Mouse (Mus musculus): ENCODE results near the gene Ublcp1. TPM values are rescaled to one million over a fixed set of nuclear protein-coding genes. Genes with fewer than 3 reads are reported as not detected.

The Ublcp1 gene
- polyA plus RNA-seq, 1 experiment = 17.7 TPM

- no peak overlapping the region for H3ac ChIP-seq (ENCODE audit: control insufficient read depth, insufficient read length, low read depth)
- no peak overlapping the region for H3K4me3 ChIP-seq (ENCODE audit: insufficient read depth, poor library complexity, severe bottlenecking)
- no peak for TF ChIP-seq FOSL1 (IDR thresholded peaks at IDR 0.05; ENCODE audit: insufficient read depth, low read length, poor library complexity, severe bottlenecking)
- no peaks in the 10 kb centered on the region for H3K79me2 ChIP-seq (ENCODE audit: control insufficient read depth, insufficient read depth)
- no peaks in the 10 kb centered on the region for H3K79me3 ChIP-seq (ENCODE audit: low read depth)
- no peaks in the 10 kb centered on the region for H3K27me3 ChIP-seq (ENCODE audit: control insufficient read depth, insufficient read depth, insufficient read length)
- H3K36me3 ChIP-seq (ENCODE audit: control insufficient read depth, insufficient read depth) = no peaks in the 10 kb centered on the region
These were observed 39.6 kb upstream of the Ublcp1 start for GRCm38 (mm10) chr11:44509906-44510305.

DNA sequence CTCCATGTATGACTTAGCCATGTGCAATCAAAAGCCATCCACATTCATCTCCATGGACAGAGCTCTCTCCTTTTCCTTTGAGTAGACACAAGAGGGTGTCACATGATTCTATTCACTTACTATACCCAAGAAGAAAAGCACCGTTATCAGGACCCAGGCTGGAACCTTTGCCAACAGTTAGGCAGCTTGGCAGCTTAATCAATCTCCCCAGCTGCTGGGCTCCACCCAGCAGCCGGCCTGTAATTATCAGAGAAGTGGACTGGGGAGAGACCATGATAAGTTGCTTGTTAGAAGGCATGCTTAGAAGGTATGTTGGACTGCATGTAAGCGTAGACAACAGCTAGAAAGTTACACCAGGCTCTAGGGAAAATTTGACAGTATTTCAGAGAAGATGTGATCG, 38.6 kb upstream of the Ublcp1 start:
- Histone ChIP-seq H3K27me3 (ENCODE audit: control insufficient read depth, insufficient read depth, insufficient read length) (no peaks in the 10 kb centered on the region), H3K4me3 (ENCODE audit: insufficient read depth, poor library complexity, severe bottlenecking) (no peak overlapping the region), H3K79me3 (ENCODE audit: low read depth) (no peaks in the 10 kb centered on the region), H3K36me3 (ENCODE audit: control insufficient read depth, insufficient read depth) (no peaks in the 10 kb centered on the region), H3ac (ENCODE audit: control insufficient read depth, insufficient read length, low read depth) (no peak overlapping the region), H3K79me2 (ENCODE audit: control insufficient read depth, insufficient read depth) (no peaks in the 10 kb centered on the region)
- no peak for TF ChIP-seq CEBPB (IDR thresholded peaks at IDR 0.05; ENCODE audit: low read depth)
- no peak for TF ChIP-seq FOSL1 (IDR thresholded peaks at IDR 0.05; ENCODE audit: insufficient read depth, low read length, poor library complexity, severe bottlenecking)
- TF ChIP-seq USF1 (IDR thresholded peaks at IDR 0.05; ENCODE audit: low read depth) = no peak
- TF ChIP-seq CTCF (IDR thresholded peaks at IDR 0.05; ENCODE audit: control insufficient read depth, insufficient read depth, insufficient read length) = no peak
- TF ChIP-seq MAX (IDR thresholded peaks at IDR 0.05) = no peak
- no peak for TF ChIP-seq MYOD1 (IDR thresholded peaks at IDR 0.05; ENCODE audit: control insufficient read depth, insufficient read length, low read depth)
- no peak for TF ChIP-seq MYOG (IDR thresholded peaks at IDR 0.05; ENCODE audit: control insufficient read depth, extremely low read depth, insufficient read length)

GRCm38 (mm10) chr11:44504761-44505160, 34.5 kb upstream of the Ublcp1 start:
- TF ChIP-seq CTCF (IDR thresholded peaks at IDR 0.05; ENCODE audit: control insufficient read depth, insufficient read depth, insufficient read length) (no peak), MYOG (IDR thresholded peaks at IDR 0.05; ENCODE audit: control insufficient read depth, extremely low read depth, insufficient read length) (no peak), CEBPB (IDR thresholded peaks at IDR 0.05; ENCODE audit: low read depth) (no peak), MYOD1 (IDR thresholded peaks at IDR 0.05; ENCODE audit: control insufficient read depth, insufficient read length, low read depth) (no peak), FOSL1 (IDR thresholded peaks at IDR 0.05; ENCODE audit: insufficient read depth, low read length, poor library complexity, severe bottlenecking) (no peak), MAX (IDR thresholded peaks at IDR 0.05) (no peak), USF1 (IDR thresholded peaks at IDR 0.05; ENCODE audit: low read depth) (no peak)
- H3K79me2 ChIP-seq (ENCODE audit: control insufficient read depth, insufficient read depth) = no peaks in the 10 kb centered on the region
- H3K27me3 ChIP-seq (ENCODE audit: control insufficient read depth, insufficient read depth, insufficient read length) = peaks cover 5% of the 10 kb centered on the region
- no peak overlapping the region for H3ac ChIP-seq (ENCODE audit: control insufficient read depth, insufficient read length, low read depth)
- no peaks in the 10 kb centered on the region for H3K36me3 ChIP-seq (ENCODE audit: control insufficient read depth, insufficient read depth)
- H3K4me3 ChIP-seq (ENCODE audit: insufficient read depth, poor library complexity, severe bottlenecking) = no peak overlapping the region
- no peaks in the 10 kb centered on the region for H3K79me3 ChIP-seq (ENCODE audit: low read depth)

GRCm38 (mm10) chr11:44504146-44504545, 33.8 kb upstream of the Ublcp1 start:
- no peak for TF ChIP-seq CTCF (IDR thresholded peaks at IDR 0.05; ENCODE audit: control insufficient read depth, insufficient read depth, insufficient read length)
- TF ChIP-seq MYOD1 (IDR thresholded peaks at IDR 0.05; ENCODE audit: control insufficient read depth, insufficient read length, low read depth) = no peak
- TF ChIP-seq FOSL1 (IDR thresholded peaks at IDR 0.05; ENCODE audit: insufficient read depth, low read length, poor library complexity, severe bottlenecking) = no peak
- TF ChIP-seq MAX (IDR thresholded peaks at IDR 0.05) = no peak
- no peak for TF ChIP-seq USF1 (IDR thresholded peaks at IDR 0.05; ENCODE audit: low read depth)
- no peak for TF ChIP-seq MYOG (IDR thresholded peaks at IDR 0.05; ENCODE audit: control insufficient read depth, extremely low read depth, insufficient read length)
- no peak for TF ChIP-seq CEBPB (IDR thresholded peaks at IDR 0.05; ENCODE audit: low read depth)
- no peaks in the 10 kb centered on the region for H3K36me3 ChIP-seq (ENCODE audit: control insufficient read depth, insufficient read depth)
- peaks cover 7% of the 10 kb centered on the region for H3K27me3 ChIP-seq (ENCODE audit: control insufficient read depth, insufficient read depth, insufficient read length)
- no peak overlapping the region for H3K4me3 ChIP-seq (ENCODE audit: insufficient read depth, poor library complexity, severe bottlenecking)
- H3ac ChIP-seq (ENCODE audit: control insufficient read depth, insufficient read length, low read depth) = no peak overlapping the region
- no peaks in the 10 kb centered on the region for H3K79me3 ChIP-seq (ENCODE audit: low read depth)
- no peaks in the 10 kb centered on the region for H3K79me2 ChIP-seq (ENCODE audit: control insufficient read depth, insufficient read depth)

- Histone ChIP-seq H3ac (ENCODE audit: control insufficient read depth, insufficient read length, low read depth) (no peak overlapping the region), H3K79me3 (ENCODE audit: low read depth) (no peaks in the 10 kb centered on the region), H3K4me3 (ENCODE audit: insufficient read depth, poor library complexity, severe bottlenecking) (no peak overlapping the region), H3K36me3 (ENCODE audit: control insufficient read depth, insufficient read depth) (no peaks in the 10 kb centered on the region), H3K27me3 (ENCODE audit: control insufficient read depth, insufficient read depth, insufficient read length) (peaks cover 9% of the 10 kb centered on the region), H3K79me2 (ENCODE audit: control insufficient read depth, insufficient read depth) (no peaks in the 10 kb centered on the region)
- no peak for TF ChIP-seq FOSL1 (IDR thresholded peaks at IDR 0.05; ENCODE audit: insufficient read depth, low read length, poor library complexity, severe bottlenecking)
- TF ChIP-seq MYOG (IDR thresholded peaks at IDR 0.05; ENCODE audit: control insufficient read depth, extremely low read depth, insufficient read length) = no peak
- no peak for TF ChIP-seq CEBPB (IDR thresholded peaks at IDR 0.05; ENCODE audit: low read depth)
- TF ChIP-seq CTCF (IDR thresholded peaks at IDR 0.05; ENCODE audit: control insufficient read depth, insufficient read depth, insufficient read length) = no peak
- TF ChIP-seq MAX (IDR thresholded peaks at IDR 0.05) = no peak
- TF ChIP-seq USF1 (IDR thresholded peaks at IDR 0.05; ENCODE audit: low read depth) = no peak
- TF ChIP-seq MYOD1 (IDR thresholded peaks at IDR 0.05; ENCODE audit: control insufficient read depth, insufficient read length, low read depth) = no peak
These were observed 32.6 kb upstream of the Ublcp1 start for GRCm38 (mm10) chr11:44502931-44503330.

DNA sequence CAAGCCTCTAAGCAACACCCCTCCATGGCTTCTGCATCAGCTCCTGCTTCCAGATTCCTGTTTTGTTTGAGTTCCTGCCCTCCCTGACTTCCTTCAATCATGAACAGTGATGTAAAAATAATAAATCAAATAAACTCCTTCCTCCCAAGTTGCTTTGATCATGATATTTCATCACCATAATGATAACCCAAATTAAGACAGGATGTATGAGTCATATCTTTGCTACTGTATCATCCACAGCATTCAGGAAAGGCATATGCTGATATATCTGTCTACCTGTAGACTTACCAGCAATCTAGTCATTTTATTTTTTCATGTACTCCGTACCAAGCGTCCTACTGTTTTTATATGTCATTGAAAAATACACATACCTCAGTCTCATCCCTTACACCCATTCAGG, 31.2 kb upstream of the Ublcp1 start:
- no peak overlapping the region for H3K4me3 ChIP-seq (ENCODE audit: insufficient read depth, poor library complexity, severe bottlenecking)
- no peaks in the 10 kb centered on the region for H3K36me3 ChIP-seq (ENCODE audit: control insufficient read depth, insufficient read depth)
- no peak overlapping the region for H3ac ChIP-seq (ENCODE audit: control insufficient read depth, insufficient read length, low read depth)
- peaks cover 12% of the 10 kb centered on the region for H3K27me3 ChIP-seq (ENCODE audit: control insufficient read depth, insufficient read depth, insufficient read length)
- no peaks in the 10 kb centered on the region for H3K79me3 ChIP-seq (ENCODE audit: low read depth)
- TF ChIP-seq USF1 (IDR thresholded peaks at IDR 0.05; ENCODE audit: low read depth) (no peak), MYOD1 (IDR thresholded peaks at IDR 0.05; ENCODE audit: control insufficient read depth, insufficient read length, low read depth) (no peak), CTCF (IDR thresholded peaks at IDR 0.05; ENCODE audit: control insufficient read depth, insufficient read depth, insufficient read length) (no peak), CEBPB (IDR thresholded peaks at IDR 0.05; ENCODE audit: low read depth) (no peak), FOSL1 (IDR thresholded peaks at IDR 0.05; ENCODE audit: insufficient read depth, low read length, poor library complexity, severe bottlenecking) (no peak), MAX (IDR thresholded peaks at IDR 0.05) (no peak), MYOG (IDR thresholded peaks at IDR 0.05; ENCODE audit: control insufficient read depth, extremely low read depth, insufficient read length) (no peak)
- H3K79me2 ChIP-seq (ENCODE audit: control insufficient read depth, insufficient read depth) = no peaks in the 10 kb centered on the region
